ENCODE assay signal across 8 mouse cellular contexts in genomic region chr19:45815170-45815569, GRCm38 (mm10). TPM values are rescaled to one million over a fixed set of nuclear protein-coding genes. Genes with fewer than 3 reads are reported as not detected.
A peak's percentile ranks its signal among the peaks of the same experiment; 100 is the strongest.
DNase-seq lines count a peak whose midpoint lies in the region; ATAC-seq and TF ChIP-seq lines count a peak whose summit lies in the region.
"Had no signal": no experiment of that assay in that cellular context is flagged by ENCODE, and none has a peak within 500 bp of the region (broad histone marks: within the 10 kb centered on the region; RNA-seq: fewer than 3 reads in every experiment).

No protein-coding gene starts in this region.

- TF ChIP-seq POLR2A in limb, embryonic 14.5 days (IDR thresholded peaks at IDR 0.05; ENCODE audit: borderline replicate concordance, extremely low read depth, insufficient read depth, insufficient read length) = no peak

- no peaks in the 10 kb centered on the region for H3K27me3 ChIP-seq in lung, postnatal 0 days (replicated peaks; ENCODE audit: insufficient read depth, low read length)
- H3K27me3 ChIP-seq in forebrain, postnatal 0 days (ENCODE audit: insufficient read depth, low read length) = no peaks in the 10 kb centered on the region
- peaks cover 10% of the 10 kb centered on the region for H3K27me3 ChIP-seq in limb, embryonic 14.5 days (ENCODE audit: control insufficient read depth, insufficient read depth, low read length)
- no peaks in the 10 kb centered on the region; the same call in 1 of the 2 replicates for H3K27me3 ChIP-seq in stomach, embryonic 16.5 days (ENCODE audit: control insufficient read depth, insufficient read depth, low read length)

- no peak for TF ChIP-seq EP300 in lung, postnatal 0 days (IDR thresholded peaks at IDR 0.05)

- ATAC-seq in lung, postnatal 0 days = no peak
- ATAC-seq in forebrain, postnatal 0 days = peak; percentile 2; the same call in 1 of the 2 replicates
- no peak for ATAC-seq in limb, embryonic 14.5 days (ENCODE audit: low FRiP score, low read depth)
- ATAC-seq in stomach, embryonic 16.5 days (ENCODE audit: insufficient read depth, low FRiP score) = no peak

- H3K4me1 ChIP-seq in lung, postnatal 0 days (ENCODE audit: insufficient read depth, low read depth, low read length) = peaks cover 25% of the 10 kb centered on the region
- H3K4me1 ChIP-seq in forebrain, postnatal 0 days (ENCODE audit: insufficient read depth) = 0 out of 2 replicates have a peak, but pooled peaks cover 20% of the 10 kb centered on the region
- H3K4me1 ChIP-seq in limb, embryonic 14.5 days (ENCODE audit: control insufficient read depth, insufficient read depth, low read length) = peaks cover 21% of the 10 kb centered on the region
- peaks cover 39% of the 10 kb centered on the region for H3K4me1 ChIP-seq in stomach, embryonic 16.5 days (ENCODE audit: control insufficient read depth, insufficient read depth, low read length)

- peak overlapping the region; percentile 71 for H3K4me2 ChIP-seq in lung, postnatal 0 days (replicated peaks; ENCODE audit: low read depth, low read length)
- H3K4me2 ChIP-seq in forebrain, postnatal 0 days (ENCODE audit: low read depth) = peak overlapping the region; percentile 90
- peak overlapping the region; percentile 78; the same call in 1 of the 2 replicates for H3K4me2 ChIP-seq in limb, embryonic 14.5 days (replicated peaks; ENCODE audit: low read depth, low read length, severe bottlenecking)
- H3K4me2 ChIP-seq in stomach, embryonic 16.5 days (ENCODE audit: low read depth, low read length) = peak overlapping the region; percentile 73

- H3K36me3 ChIP-seq in lung, postnatal 0 days (ENCODE audit: insufficient read depth, low read length) = no peaks in the 10 kb centered on the region
- peaks cover 3% of the 10 kb centered on the region; the same call in 1 of the 2 replicates for H3K36me3 ChIP-seq in forebrain, postnatal 0 days (ENCODE audit: insufficient read depth)
- H3K36me3 ChIP-seq in limb, embryonic 14.5 days (ENCODE audit: control insufficient read depth, insufficient read depth, low read length) = peaks cover 6% of the 10 kb centered on the region
- no peaks in the 10 kb centered on the region for H3K36me3 ChIP-seq in stomach, embryonic 16.5 days (ENCODE audit: control insufficient read depth, insufficient read depth, low read length)

- H3K9ac ChIP-seq in lung, postnatal 0 days (replicated peaks; ENCODE audit: low read depth) = no peak overlapping the region
- H3K9ac ChIP-seq in forebrain, postnatal 0 days = peak overlapping the region; percentile 55
- no peak overlapping the region for H3K9ac ChIP-seq in limb, embryonic 14.5 days (ENCODE audit: low read depth, low read length, severe bottlenecking)
- H3K9ac ChIP-seq in stomach, embryonic 16.5 days (ENCODE audit: low read length) = peak overlapping the region; percentile 64; the same call in 1 of the 2 replicates

- no peak overlapping the region for H3K27ac ChIP-seq in lung, postnatal 0 days (ENCODE audit: low read length)
- no peak overlapping the region for H3K27ac ChIP-seq in forebrain, postnatal 0 days (ENCODE audit: low read depth, low read length)
- H3K27ac ChIP-seq in limb, embryonic 14.5 days (replicated peaks; ENCODE audit: low read depth, low read length) = no peak overlapping the region
- no peak overlapping the region for H3K27ac ChIP-seq in stomach, embryonic 16.5 days (ENCODE audit: low read length)

- no peak overlapping the region for H3K4me3 ChIP-seq in lung, postnatal 0 days (ENCODE audit: low read depth, low read length)
- H3K4me3 ChIP-seq in forebrain, postnatal 0 days (ENCODE audit: low read depth, low read length) = peak overlapping the region; percentile 49
- H3K4me3 ChIP-seq in limb, embryonic 14.5 days (replicated peaks; ENCODE audit: low read length) = no peak overlapping the region
- peak overlapping the region; percentile 44; the same call in 1 of the 2 replicates for H3K4me3 ChIP-seq in stomach, embryonic 16.5 days (replicated peaks; ENCODE audit: low read length)
- H3K4me3 ChIP-seq: erythroblast, embryonic 14.5 days had no signal

- WGBS in lung, postnatal 0 days = 40% methylated on average over 10 of the region's 10 CpGs
- WGBS in forebrain, postnatal 0 days = 59% methylated on average over 10 of the region's 10 CpGs
- 31% methylated on average over 10 of the region's 10 CpGs for WGBS in limb, embryonic 14.5 days
- WGBS in stomach, embryonic 16.5 days = 58% methylated on average over 10 of the region's 10 CpGs

- H3K9me3 ChIP-seq in lung, postnatal 0 days (ENCODE audit: low read length) = no peaks in the 10 kb centered on the region
- no peaks in the 10 kb centered on the region for H3K9me3 ChIP-seq in forebrain, postnatal 0 days (ENCODE audit: low read length)
- H3K9me3 ChIP-seq in limb, embryonic 14.5 days (ENCODE audit: control insufficient read depth, low read length) = no peaks in the 10 kb centered on the region
- H3K9me3 ChIP-seq in stomach, embryonic 16.5 days (replicated peaks; ENCODE audit: control insufficient read depth, low read length) = no peaks in the 10 kb centered on the region

- no peak for DNase-seq in lung, postnatal 0 days (ENCODE audit: low spot score)
- no peak for DNase-seq in lung, postnatal 4 days
- DNase-seq in forebrain, postnatal 0 days = peak; percentile 29
- DNase-seq in limb, embryonic 14.5 days (ENCODE audit: low spot score) = no peak
- no peak for DNase-seq in spleen, postnatal 4 days (ENCODE audit: low spot score in 2 of 2)
- DNase-seq in lung, adult 18-20 months = no peak

- no peak for TF ChIP-seq CTCF in lung, postnatal 0 days (IDR thresholded peaks at IDR 0.05)
- TF ChIP-seq CTCF in forebrain, postnatal 0 days (IDR thresholded peaks at IDR 0.05; ENCODE audit: low read depth) = no peak

RNA-seq across cellular contexts. Expression of gene Kcnip2, which starts 0.7 kb away (rescaled TPM):
- 1.0 and 1.4 TPM in 2 replicates for polyA plus RNA-seq in lung, postnatal 0 days (2015; fragmentation: Nextera tagmentation; extraction: Ambion mirVana)
- 30.6 and 42.8 TPM in 2 replicates for total RNA-seq in forebrain, postnatal 0 days (2014; rRNA removed)
- polyA plus RNA-seq in forebrain, postnatal 0 days (2015; fragmentation: Nextera tagmentation; extraction: Ambion mirVana) = 29.4 and 30.3 TPM in 2 replicates
- polyA plus RNA-seq in limb, embryonic 14.5 days (2012; rRNA removed) = 1.3 and 1.5 TPM in 2 replicates
- polyA plus RNA-seq in limb, embryonic 14.5 days (2014; fragmentation: Nextera tagmentation; extraction: Ambion mirVana) = 0.55 and 0.92 TPM in 2 replicates
- 2.3 and 2.6 TPM in 2 replicates for polyA plus RNA-seq in stomach, embryonic 16.5 days (2015; fragmentation: Nextera tagmentation; extraction: Ambion mirVana)

RNA-seq across cellular contexts. Expression of gene Mgea5, which starts 31.5 kb away (rescaled TPM):
- 26.4 and 33.9 TPM in 2 replicates for polyA plus RNA-seq in lung, postnatal 0 days (2015; fragmentation: Nextera tagmentation; extraction: Ambion mirVana)
- total RNA-seq in forebrain, postnatal 0 days (2014; rRNA removed) = 214 and 247 TPM in 2 replicates
- polyA plus RNA-seq in forebrain, postnatal 0 days (2015; fragmentation: Nextera tagmentation; extraction: Ambion mirVana) = 46.8 and 67.8 TPM in 2 replicates
- 79.8 and 85.3 TPM in 2 replicates for polyA plus RNA-seq in limb, embryonic 14.5 days (2012; rRNA removed)
- 59.0 and 66.9 TPM in 2 replicates for polyA plus RNA-seq in limb, embryonic 14.5 days (2014; fragmentation: Nextera tagmentation; extraction: Ambion mirVana)
- 35.9 and 40.5 TPM in 2 replicates for polyA plus RNA-seq in stomach, embryonic 16.5 days (2015; fragmentation: Nextera tagmentation; extraction: Ambion mirVana)

Comparison
In these comparisons a context has a peak if more than half of its experiments do, and no peak if none do; other contexts are left out.
1. H3K4me3 ChIP-seq: peak in forebrain, postnatal 0 days (single experiment) and stomach, embryonic 16.5 days (single experiment); none in lung, postnatal 0 days (single experiment) and limb, embryonic 14.5 days (single experiment).
2. H3K9ac ChIP-seq: peak in forebrain, postnatal 0 days (single experiment) and stomach, embryonic 16.5 days (single experiment); none in lung, postnatal 0 days (single experiment) and limb, embryonic 14.5 days (single experiment).
3. Peak in every context shown above with its lines, with median percentiles within 50 percentile points of each other: H3K4me2 ChIP-seq.